Mouse (Mus musculus): ENCODE results near the gene Ap4s1. TPM values are rescaled to one million over a fixed set of nuclear protein-coding genes. Genes with fewer than 3 reads are reported as not detected.

The Ap4s1 gene
- polyA plus RNA-seq, 1 experiment from 2014 or later = 38.1 TPM

DNA sequence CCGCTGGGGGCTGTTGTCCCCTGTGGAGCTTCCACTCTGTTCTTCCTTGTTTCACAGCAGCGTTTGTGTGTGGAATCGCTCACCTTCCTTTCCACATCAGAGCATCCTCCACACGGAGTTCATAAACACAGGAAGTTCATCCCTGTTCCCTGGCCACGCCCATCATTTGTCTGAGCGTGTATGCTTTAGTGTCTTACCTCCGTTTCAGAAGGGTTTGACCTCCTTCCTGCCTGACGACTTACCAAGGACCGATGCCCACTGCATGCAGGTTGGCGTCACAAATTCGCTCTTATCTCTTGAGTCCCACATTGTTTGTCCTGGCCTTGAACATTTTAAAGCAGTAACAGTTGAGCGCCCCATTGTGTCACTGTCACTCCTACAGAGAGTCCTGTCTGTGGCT is 14.9 kb downstream of the Ap4s1 start:
- Histone ChIP-seq H3K4me1 (no peaks in the 10 kb centered on the region; the same call in 1 of the 2 replicates), H3K36me3 (no peaks in the 10 kb centered on the region; the same call in 1 of the 2 replicates), H3K9ac (no peak overlapping the region), H3K27me3 (no peaks in the 10 kb centered on the region), H3K9me3 (no peaks in the 10 kb centered on the region), H3K4me3 (no peak overlapping the region), H3K27ac (no peak overlapping the region), H3K4me2 (replicated peaks) (no peak overlapping the region)
- 83% methylated on average over 12 of the region's 12 CpGs for WGBS
- ATAC-seq (ENCODE audit: insufficient number of reproducible peaks, insufficient read depth, low FRiP score, low TSS enrichment) = no peak

DNA sequence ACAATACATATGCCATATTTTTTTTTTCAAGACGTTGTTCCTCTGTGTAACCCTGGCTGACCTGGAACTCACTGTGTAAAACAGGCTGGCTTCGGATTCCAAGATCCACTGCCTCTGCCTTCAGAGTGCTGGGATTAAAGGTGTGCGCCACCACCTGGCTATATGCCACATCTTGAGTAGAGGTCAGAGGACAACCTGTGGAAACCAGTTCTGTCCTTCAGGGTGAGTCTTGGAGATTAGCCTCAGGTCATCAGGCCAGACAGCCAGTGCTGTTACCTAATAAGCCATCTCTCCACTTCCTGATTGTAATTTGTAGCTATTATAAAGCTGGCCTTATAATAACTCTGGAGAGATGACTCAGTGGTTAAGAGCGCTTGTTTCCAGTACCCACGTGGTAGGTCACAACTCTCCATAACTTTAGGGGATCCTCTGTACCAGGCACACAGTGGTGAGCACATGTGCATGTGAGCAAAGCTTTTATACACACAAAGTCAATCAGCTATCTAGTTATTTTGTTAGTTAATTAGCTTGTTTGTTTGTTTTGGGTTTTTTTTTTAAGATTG is 15.9 kb downstream of the Ap4s1 start:
- no peak overlapping the region for H3K27ac ChIP-seq
- no peak overlapping the region for H3K4me3 ChIP-seq
- H3K4me2 ChIP-seq (replicated peaks) = no peak overlapping the region
- no peaks in the 10 kb centered on the region; the same call in 1 of the 2 replicates for H3K4me1 ChIP-seq
- H3K27me3 ChIP-seq = no peaks in the 10 kb centered on the region
- H3K36me3 ChIP-seq = no peaks in the 10 kb centered on the region
- WGBS = 76% methylated on average over 5 of the region's 5 CpGs
- H3K9ac ChIP-seq = no peak overlapping the region
- ATAC-seq (ENCODE audit: insufficient number of reproducible peaks, insufficient read depth, low FRiP score, low TSS enrichment) = no peak
- H3K9me3 ChIP-seq = no peaks in the 10 kb centered on the region

- ATAC-seq (ENCODE audit: insufficient number of reproducible peaks, insufficient read depth, low FRiP score, low TSS enrichment) = no peak
- Histone ChIP-seq H3K4me2 (replicated peaks) (no peak overlapping the region), H3K27me3 (no peaks in the 10 kb centered on the region), H3K36me3 (no peaks in the 10 kb centered on the region), H3K9ac (no peak overlapping the region), H3K27ac (no peak overlapping the region), H3K4me3 (no peak overlapping the region), H3K9me3 (no peaks in the 10 kb centered on the region), H3K4me1 (no peaks in the 10 kb centered on the region)
- 71% methylated on average over 14 of the region's 14 CpGs for WGBS
These were observed 18.3 kb downstream of the Ap4s1 start for GRCm38 (mm10) chr12:51708941-51709686.

DNA sequence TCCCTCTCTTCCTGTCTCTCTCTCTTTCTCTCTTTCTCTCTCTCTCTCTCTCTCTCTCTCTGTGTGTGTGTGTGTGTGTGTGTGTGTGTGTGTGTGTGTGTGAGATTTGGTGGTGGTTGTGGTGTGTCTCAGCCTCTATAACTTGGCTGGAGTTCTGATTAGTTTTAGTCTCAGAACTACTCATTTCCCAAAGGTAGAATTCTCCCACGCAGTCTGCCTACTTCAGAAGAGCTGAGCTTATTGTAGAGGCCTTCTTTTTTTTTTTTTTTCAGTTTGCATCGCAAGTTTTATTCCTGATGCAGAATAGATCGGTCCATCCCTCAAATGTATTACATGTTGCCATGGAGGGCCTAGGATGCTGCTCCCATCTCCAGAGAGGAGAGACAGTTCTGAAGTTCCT is 18.9 kb downstream of the Ap4s1 start:
- Histone ChIP-seq H3K9me3 (no peaks in the 10 kb centered on the region), H3K4me1 (no peaks in the 10 kb centered on the region), H3K9ac (no peak overlapping the region), H3K36me3 (no peaks in the 10 kb centered on the region), H3K4me2 (replicated peaks) (no peak overlapping the region), H3K27me3 (no peaks in the 10 kb centered on the region), H3K27ac (no peak overlapping the region), H3K4me3 (no peak overlapping the region)
- 75% methylated on average over 3 of the region's 3 CpGs for WGBS
- no peak for ATAC-seq (ENCODE audit: insufficient number of reproducible peaks, insufficient read depth, low FRiP score, low TSS enrichment)

GRCm38 (mm10) chr12:51710154-51710553 is 19.3 kb downstream of the Ap4s1 start:
- no peak for ATAC-seq (ENCODE audit: insufficient number of reproducible peaks, insufficient read depth, low FRiP score, low TSS enrichment)
- no peak overlapping the region for H3K9ac ChIP-seq
- 67% methylated on average over 5 of the region's 5 CpGs for WGBS
- H3K27ac ChIP-seq = no peak overlapping the region
- no peak overlapping the region for H3K4me3 ChIP-seq
- no peak overlapping the region for H3K4me2 ChIP-seq (replicated peaks)
- H3K27me3 ChIP-seq = no peaks in the 10 kb centered on the region
- H3K4me1 ChIP-seq = no peaks in the 10 kb centered on the region
- H3K36me3 ChIP-seq = no peaks in the 10 kb centered on the region
- H3K9me3 ChIP-seq = no peaks in the 10 kb centered on the region

- no peak overlapping the region for H3K9ac ChIP-seq
- no peak overlapping the region for H3K4me2 ChIP-seq (replicated peaks)
- H3K36me3 ChIP-seq = no peaks in the 10 kb centered on the region
- WGBS = 64% methylated on average over 1 of the region's 1 CpGs
- H3K9me3 ChIP-seq = no peaks in the 10 kb centered on the region
- H3K27me3 ChIP-seq = no peaks in the 10 kb centered on the region
- no peaks in the 10 kb centered on the region for H3K4me1 ChIP-seq
- no peak overlapping the region for H3K4me3 ChIP-seq
- H3K27ac ChIP-seq = no peak overlapping the region
- ATAC-seq (ENCODE audit: insufficient number of reproducible peaks, insufficient read depth, low FRiP score, low TSS enrichment) = no peak
These were observed 21.9 kb downstream of the Ap4s1 start for GRCm38 (mm10) chr12:51712685-51713084.

DNA sequence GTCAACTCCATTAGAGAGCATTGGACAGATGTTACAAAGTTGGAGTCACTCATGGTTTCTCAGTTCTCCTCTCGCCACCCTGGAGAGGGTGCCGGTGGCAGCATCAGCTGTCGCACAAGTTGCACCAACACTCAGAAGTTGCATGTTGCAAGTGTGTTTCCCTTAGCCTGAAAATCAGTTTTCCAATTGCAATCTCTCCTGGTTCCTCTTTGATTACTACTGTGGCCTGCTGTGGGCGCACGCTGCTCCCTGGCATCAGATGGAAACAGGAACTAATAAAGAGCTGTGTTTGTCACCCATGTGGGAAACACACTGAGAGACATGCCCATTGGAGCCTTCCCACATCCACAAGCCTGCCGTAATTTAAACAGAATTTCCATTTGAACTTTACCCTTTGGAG is 27.8 kb downstream of the Ap4s1 start:
- no peak overlapping the region for H3K4me2 ChIP-seq (replicated peaks)
- H3K4me3 ChIP-seq = no peak overlapping the region
- no peak overlapping the region for H3K27ac ChIP-seq
- ATAC-seq (ENCODE audit: insufficient number of reproducible peaks, insufficient read depth, low FRiP score, low TSS enrichment) = no peak
- no peaks in the 10 kb centered on the region for H3K27me3 ChIP-seq
- WGBS = 92% methylated on average over 6 of the region's 6 CpGs
- H3K9ac ChIP-seq = no peak overlapping the region
- no peaks in the 10 kb centered on the region for H3K4me1 ChIP-seq
- no peaks in the 10 kb centered on the region for H3K9me3 ChIP-seq
- H3K36me3 ChIP-seq = no peaks in the 10 kb centered on the region; the same call in 1 of the 2 replicates

DNA sequence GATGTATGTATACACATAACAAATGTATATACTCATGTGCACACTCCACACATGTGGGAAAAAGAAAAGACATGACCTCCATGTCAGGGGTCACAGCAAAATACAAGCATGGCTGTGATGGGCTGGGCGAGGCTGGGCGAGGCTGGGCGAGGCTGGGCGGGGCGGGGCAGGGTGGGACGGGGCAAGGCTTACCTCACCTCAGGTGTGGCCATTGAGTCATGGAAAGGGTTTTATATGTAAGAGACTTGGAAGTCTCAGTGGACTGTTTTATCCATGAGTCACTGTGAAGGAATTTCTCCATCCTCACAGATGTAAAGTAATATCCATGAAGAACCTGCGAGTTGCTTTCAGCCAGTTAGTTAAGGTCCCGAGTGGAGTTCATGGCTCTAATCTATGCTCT is 31.0 kb downstream of the Ap4s1 start:
- H3K9ac ChIP-seq = no peak overlapping the region
- H3K4me1 ChIP-seq = no peaks in the 10 kb centered on the region
- no peaks in the 10 kb centered on the region for H3K9me3 ChIP-seq
- ATAC-seq (ENCODE audit: insufficient number of reproducible peaks, insufficient read depth, low FRiP score, low TSS enrichment) = no peak
- H3K4me2 ChIP-seq (replicated peaks) = no peak overlapping the region
- no peaks in the 10 kb centered on the region for H3K27me3 ChIP-seq
- H3K36me3 ChIP-seq = no peaks in the 10 kb centered on the region; the same call in 1 of the 2 replicates
- 90% methylated on average over 8 of the region's 8 CpGs for WGBS
- H3K4me3 ChIP-seq = no peak overlapping the region
- H3K27ac ChIP-seq = no peak overlapping the region

- H3K4me3 ChIP-seq = no peak overlapping the region
- H3K9me3 ChIP-seq = no peaks in the 10 kb centered on the region
- H3K36me3 ChIP-seq = peaks cover 4% of the 10 kb centered on the region; the same call in 1 of the 2 replicates
- no peak overlapping the region for H3K27ac ChIP-seq
- no peak overlapping the region for H3K4me2 ChIP-seq (replicated peaks)
- no peaks in the 10 kb centered on the region for H3K27me3 ChIP-seq
- ATAC-seq (ENCODE audit: insufficient number of reproducible peaks, insufficient read depth, low FRiP score, low TSS enrichment) = no peak
- H3K4me1 ChIP-seq = no peaks in the 10 kb centered on the region
- no peak overlapping the region for H3K9ac ChIP-seq
- WGBS = 72% methylated on average over 11 of the region's 11 CpGs
These were observed 38.2 kb downstream of the Ap4s1 start for GRCm38 (mm10) chr12:51729058-51729457.

- H3K36me3 ChIP-seq = peaks cover 4% of the 10 kb centered on the region; the same call in 1 of the 2 replicates
- H3K9ac ChIP-seq = no peak overlapping the region
- H3K4me2 ChIP-seq (replicated peaks) = no peak overlapping the region
- WGBS = 92% methylated on average over 9 of the region's 9 CpGs
- H3K4me1 ChIP-seq = no peaks in the 10 kb centered on the region
- H3K9me3 ChIP-seq = no peaks in the 10 kb centered on the region
- no peak overlapping the region for H3K27ac ChIP-seq
- H3K27me3 ChIP-seq = no peaks in the 10 kb centered on the region
- no peak for ATAC-seq (ENCODE audit: insufficient number of reproducible peaks, insufficient read depth, low FRiP score, low TSS enrichment)
- no peak overlapping the region for H3K4me3 ChIP-seq
These were observed 39.0 kb downstream of the Ap4s1 start for GRCm38 (mm10) chr12:51729827-51730226.

GRCm38 (mm10) chr12:51734605-51735211 is 43.9 kb downstream of the Ap4s1 start:
- peaks cover 4% of the 10 kb centered on the region; the same call in 1 of the 2 replicates for H3K36me3 ChIP-seq
- H3K27me3 ChIP-seq = no peaks in the 10 kb centered on the region
- H3K9me3 ChIP-seq = no peaks in the 10 kb centered on the region
- H3K27ac ChIP-seq = no peak overlapping the region
- H3K4me1 ChIP-seq = no peaks in the 10 kb centered on the region
- ATAC-seq (ENCODE audit: insufficient number of reproducible peaks, insufficient read depth, low FRiP score, low TSS enrichment) = no peak
- WGBS = 81% methylated on average over 14 of the region's 14 CpGs
- no peak overlapping the region for H3K4me3 ChIP-seq
- H3K4me2 ChIP-seq (replicated peaks) = no peak overlapping the region
- H3K9ac ChIP-seq = no peak overlapping the region

DNA sequence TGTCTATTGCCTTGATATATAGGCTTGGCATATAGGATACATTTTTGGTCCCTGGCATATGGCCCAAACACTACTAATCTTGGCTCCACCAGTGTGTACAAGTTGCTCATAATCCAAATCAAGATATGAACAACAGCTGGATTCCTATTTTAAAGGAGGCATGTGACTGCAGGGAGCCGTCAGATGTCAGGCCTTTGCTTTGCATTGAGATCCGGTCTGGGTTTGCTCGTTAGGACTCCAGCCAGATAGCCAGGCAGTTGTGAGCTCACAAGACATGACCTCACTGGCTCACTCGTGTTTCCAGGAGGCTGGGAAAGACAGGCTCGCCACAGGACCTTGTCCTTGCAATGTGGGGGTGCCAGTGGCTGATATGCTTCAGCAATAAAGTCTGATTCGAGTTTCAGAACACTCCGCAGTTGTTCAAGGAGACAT is 45.0 kb downstream of the Ap4s1 start:
- no peaks in the 10 kb centered on the region for H3K27me3 ChIP-seq
- H3K9ac ChIP-seq = no peak overlapping the region
- WGBS = 69% methylated on average over 7 of the region's 7 CpGs
- no peaks in the 10 kb centered on the region for H3K4me1 ChIP-seq
- H3K36me3 ChIP-seq = peaks cover 3% of the 10 kb centered on the region; the same call in 1 of the 2 replicates
- H3K9me3 ChIP-seq = no peaks in the 10 kb centered on the region
- H3K4me3 ChIP-seq = no peak overlapping the region
- no peak overlapping the region for H3K27ac ChIP-seq
- no peak overlapping the region for H3K4me2 ChIP-seq (replicated peaks)
- no peak for ATAC-seq (ENCODE audit: insufficient number of reproducible peaks, insufficient read depth, low FRiP score, low TSS enrichment)
